Mouse (Mus musculus) embryo, embryonic 10 days (tissue): ENCODE data around the gene Btbd9.
A peak's percentile ranks its signal among the peaks of the same experiment; 100 is the strongest.

ENCODE experiments used
- DNase-seq: peaks from one replicate; pipeline ENCODE4 v3.0.0-alpha.2; 2015; ENCODE audit warnings: low spot score

Btbd9 gene

DNA sequence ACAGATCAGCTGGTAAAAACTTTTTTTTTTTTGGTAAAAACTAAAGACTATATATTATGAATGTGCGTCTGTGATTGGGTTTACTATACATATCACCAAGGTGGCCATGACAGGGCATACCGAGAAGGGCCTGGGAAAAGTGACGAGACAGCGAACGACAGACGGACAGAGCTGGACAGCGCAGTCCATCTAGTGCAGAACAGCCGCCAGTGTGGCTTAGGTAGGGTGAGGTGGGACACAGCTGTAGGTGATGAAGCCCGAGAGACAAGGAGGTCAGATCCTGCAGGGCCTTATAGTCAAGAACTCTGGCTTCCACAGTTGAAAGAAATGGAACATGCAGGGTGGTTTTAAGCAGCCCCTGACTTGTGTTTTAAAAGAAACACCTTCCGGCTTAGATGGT is 94.9 kb downstream of the Btbd9 start:
- no peak for DNase-seq

DNA sequence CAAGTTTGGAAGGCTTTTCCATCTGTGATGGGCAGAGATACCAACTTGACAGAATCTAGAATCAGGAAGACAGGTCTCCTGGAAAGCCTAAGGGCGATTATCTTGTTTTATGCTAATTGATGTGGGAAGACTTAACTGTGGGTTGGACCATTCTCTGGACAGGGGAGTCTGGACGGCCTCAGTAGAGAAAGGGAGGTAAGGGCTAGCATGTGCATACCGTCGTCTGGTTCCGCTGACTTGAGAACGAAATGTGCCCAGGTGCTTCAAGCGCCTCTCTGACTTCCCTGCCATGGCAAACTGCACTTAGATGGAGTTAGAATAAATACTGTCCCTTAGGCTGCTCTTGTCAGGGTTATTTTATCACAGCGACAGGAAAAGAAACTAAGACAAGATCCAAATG is 95.9 kb downstream of the Btbd9 start:
- no peak for DNase-seq

DNA sequence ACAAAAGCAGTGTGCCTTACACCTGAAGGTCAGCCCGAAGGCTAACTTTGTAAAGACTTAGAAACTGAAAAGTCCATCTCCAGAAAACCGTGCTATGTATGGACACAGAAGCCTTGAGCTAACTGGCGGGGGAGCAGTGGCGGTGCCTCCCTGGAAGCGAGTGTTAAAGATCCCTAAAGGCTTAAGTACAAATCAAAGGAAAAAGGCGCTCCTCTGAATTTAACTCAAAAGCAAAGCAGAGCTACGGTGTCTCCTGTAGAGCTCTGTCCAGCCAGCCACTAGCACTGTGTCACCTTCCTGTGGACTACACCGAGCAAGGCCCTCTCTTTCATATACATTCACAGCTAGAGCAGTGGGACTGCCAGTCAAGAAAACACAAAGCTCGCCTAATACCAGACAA is 98.1 kb downstream of the Btbd9 start:
- DNase-seq, result no peak

DNA sequence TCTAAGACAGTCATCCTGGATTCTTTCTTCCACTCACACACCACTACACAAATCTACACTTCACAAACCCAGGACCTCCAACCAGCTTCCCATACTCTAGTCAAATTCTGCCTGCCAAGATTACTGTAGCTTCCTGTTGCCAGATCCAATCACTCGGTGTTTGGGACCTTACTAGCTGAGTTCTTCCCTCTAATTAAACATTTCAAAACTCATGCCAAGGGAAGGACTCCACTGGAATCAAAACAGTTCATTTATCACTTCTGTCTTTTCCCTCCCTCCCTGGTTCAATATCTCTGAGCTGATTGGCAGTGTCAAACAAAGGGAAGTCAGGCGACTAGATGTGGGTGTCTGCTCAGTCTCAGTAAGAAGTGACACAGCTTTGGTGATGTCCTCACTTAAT is 101.7 kb downstream of the Btbd9 start:
- no peak for DNase-seq

DNA sequence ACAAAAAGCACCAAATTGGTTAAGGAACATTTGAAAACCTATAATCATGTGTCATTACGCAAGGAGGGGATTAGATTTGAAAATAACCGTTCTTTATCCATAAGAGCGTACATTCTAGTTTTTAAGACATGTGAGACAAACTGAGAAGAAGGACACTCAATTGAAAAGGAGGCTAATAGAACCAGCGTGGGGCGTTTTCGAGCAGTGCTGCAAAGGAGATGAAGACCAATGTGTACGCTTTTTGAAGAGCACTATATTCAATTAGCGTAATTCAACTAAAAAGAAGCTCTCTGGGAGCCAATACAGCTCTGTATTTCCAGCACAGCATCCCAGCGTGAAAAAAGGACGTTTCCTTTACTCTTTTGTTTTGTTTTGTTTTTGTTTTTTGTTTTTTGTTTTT is 103.5 kb downstream of the Btbd9 start:
- no peak for DNase-seq

DNA sequence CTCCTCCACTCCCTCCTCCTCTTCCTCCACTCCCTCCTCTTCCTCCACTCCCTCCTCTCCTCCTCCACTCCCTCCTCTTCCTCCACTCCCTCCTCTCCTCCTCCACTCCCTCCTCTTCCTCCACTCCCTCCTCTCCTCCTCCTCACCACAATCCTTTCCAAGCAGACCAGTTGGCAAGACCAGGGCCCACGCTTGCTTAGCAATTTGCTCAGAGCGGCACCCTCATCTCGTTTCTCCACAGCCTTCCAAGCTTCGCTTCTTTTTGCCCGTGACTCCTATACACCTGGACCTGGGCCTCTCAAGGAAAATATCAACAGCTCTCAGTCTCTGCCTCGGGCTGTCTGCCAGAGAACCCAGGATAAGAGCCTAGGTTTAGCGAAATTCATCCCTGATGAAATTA is 104.8 kb downstream of the Btbd9 start:
- no peak for DNase-seq

DNA sequence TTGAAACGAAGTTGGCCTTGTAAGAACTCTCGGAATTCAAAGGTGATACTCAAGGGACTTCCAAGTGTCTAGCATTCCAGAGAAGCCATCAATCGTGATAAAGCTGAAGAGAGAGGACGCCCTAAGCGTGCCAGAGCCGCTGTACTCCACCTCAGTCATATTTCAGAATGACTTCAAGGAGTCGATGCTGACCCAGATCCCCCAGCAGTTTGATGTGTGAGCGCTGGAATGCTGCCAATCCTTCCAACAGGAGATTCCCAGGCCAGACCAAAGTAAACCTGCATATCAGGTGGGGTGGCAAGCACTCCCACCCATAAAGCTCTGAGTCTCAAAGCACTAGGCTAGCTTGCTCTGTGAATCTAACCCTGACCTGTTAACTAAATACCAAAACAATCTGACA is 105.5 kb downstream of the Btbd9 start:
- DNase-seq, result no peak

DNA sequence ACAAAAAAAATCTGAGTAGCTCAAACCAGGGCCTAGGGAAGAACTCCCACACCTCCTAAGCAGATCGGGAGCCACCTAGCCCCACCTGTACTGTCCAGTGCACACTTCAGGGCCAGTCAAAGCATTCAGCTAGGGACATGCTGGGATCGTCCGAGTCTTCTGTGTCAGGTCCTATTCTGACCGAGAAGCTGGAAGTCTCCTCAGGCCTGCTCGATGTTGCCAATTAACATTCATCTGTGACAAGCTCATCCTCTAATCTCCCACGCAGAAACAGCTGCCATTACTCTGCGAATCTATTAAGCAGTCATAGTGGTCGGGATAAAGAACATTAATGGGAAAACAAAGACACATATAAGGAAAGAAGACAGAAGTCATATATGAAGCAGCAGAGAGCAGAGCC is 106.0 kb downstream of the Btbd9 start:
- no peak for DNase-seq

GRCm38 (mm10) chr17:30469511-30470076 is 106.7 kb downstream of the Btbd9 start:
- DNase-seq, result no peak

GRCm38 (mm10) chr17:30468368-30468767 is 107.9 kb downstream of the Btbd9 start:
- peak; percentile 40 for DNase-seq

DNA sequence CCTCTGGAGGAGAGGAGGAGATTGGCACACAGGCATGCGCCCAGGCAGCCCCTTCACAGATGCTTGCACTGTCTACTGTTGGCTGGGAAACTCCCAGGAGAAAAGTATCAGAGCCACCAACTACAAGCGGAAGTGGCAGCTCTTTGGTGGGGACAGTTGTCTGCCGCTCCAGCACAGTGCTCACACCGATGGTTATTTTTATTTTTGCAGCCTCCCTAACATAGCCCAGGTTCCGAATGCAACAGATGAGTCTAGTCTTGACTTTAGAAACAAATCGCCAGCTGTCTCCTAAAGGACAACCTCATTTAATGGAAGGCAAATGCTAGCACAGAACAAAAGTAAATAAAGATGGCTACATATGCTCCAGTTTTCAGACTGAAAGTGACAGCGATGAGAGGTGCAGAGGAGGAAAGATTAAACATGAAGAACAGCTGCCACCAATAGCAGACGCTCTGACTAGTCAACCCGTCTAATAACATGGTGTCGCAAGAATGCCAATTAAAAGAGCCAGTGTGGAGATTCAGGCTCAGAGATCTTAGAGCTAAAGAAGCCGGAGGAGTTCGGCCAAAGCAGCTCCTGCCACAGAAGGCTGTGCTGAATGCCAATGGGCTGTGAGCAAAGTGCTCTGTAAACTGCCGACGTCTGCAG is 108.6 kb downstream of the Btbd9 start:
- peak; percentile 25 for DNase-seq

DNA sequence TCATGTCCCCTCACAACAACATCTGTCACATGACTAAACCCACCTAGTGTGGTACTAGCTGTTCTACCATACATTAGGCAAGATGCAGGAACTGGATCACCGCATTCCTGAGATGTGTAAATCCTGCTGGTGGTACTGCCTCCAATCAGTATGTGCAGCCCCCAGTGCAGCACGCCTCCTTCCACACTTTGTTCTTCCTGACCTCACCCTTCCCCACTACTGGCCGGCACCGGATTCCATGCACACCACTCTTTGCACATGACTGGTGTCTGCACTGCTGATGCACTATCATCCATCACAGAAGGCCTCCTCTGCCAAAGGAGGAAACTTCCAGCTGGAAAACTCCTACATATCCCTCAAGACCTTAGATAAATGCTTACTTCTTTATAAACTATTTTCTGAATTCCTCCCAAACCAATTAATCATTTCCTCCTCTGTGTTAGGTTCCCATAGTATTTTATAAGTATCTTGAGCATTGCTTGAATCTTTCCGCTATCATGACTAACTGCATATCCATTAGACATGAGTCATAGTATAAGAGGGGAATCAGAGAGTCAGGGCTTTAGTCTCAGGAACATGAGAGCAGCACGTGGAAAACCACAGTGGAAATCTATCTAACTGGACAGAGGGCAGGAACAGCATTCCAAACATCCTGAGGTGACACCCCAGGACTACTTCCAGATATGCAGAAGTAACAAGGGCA is 111.1 kb downstream of the Btbd9 start:
- no peak for DNase-seq

DNA sequence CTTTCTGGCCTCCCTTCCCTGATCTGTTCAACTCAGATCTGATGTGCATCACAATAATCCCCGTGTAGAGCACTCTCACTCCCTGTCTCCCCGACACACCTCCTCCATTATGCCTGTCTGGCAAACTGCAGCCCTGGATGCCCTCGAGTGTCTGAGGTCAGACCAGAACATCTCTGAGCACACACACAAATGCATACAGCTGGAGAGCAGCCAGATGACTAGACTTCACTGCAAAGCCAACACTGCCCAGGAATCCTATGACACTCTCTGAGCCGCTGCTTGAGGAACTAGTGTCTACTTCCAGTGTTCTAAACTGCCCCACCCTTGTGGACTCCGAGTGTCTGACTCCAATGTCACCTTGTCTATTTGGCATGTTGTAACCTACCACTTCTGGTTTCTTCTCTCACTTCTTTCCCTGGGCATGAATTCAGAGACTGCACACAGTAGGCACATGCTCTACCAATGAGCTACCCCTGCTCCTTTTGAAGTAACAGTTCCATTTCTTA is 112.0 kb downstream of the Btbd9 start:
- no peak for DNase-seq

GRCm38 (mm10) chr17:30460727-30461349 is 115.5 kb downstream of the Btbd9 start:
- DNase-seq, result no peak

- DNase-seq, result no peak
Measured at GRCm38 (mm10) chr17:30459706-30460105, 116.6 kb downstream of the Btbd9 start.

- DNase-seq, result no peak
Measured at GRCm38 (mm10) chr17:30458926-30459325, 117.4 kb downstream of the Btbd9 start.

GRCm38 (mm10) chr17:30458301-30458700 is 118.0 kb downstream of the Btbd9 start:
- DNase-seq, result no peak

GRCm38 (mm10) chr17:30457486-30457885 is 118.8 kb downstream of the Btbd9 start:
- DNase-seq, result no peak

DNA sequence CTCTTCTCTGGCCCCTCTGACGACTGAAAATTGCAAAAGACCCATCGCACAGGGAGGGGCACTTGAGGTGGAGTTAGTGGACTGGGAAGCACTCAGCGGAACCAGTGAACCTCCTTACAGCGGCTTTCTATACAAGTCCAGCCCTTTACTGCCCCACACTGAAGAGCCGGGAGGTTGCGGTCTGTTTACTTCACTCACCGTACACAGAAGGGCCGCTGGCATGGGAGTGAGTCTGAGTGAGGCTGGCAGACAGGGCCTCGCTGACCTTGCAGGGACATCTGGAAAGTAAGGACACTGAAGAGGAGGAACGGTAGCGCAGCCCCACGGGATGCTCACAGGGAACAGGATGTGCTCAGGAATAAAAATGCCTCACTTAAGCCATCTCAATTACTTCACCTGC is 120.0 kb downstream of the Btbd9 start:
- DNase-seq, result no peak

- DNase-seq, result peak; percentile 82
Measured at GRCm38 (mm10) chr17:30454862-30455243, 121.4 kb downstream of the Btbd9 start.

GRCm38 (mm10) chr17:30454155-30454861 is 122.0 kb downstream of the Btbd9 start:
- DNase-seq, result no peak

DNA sequence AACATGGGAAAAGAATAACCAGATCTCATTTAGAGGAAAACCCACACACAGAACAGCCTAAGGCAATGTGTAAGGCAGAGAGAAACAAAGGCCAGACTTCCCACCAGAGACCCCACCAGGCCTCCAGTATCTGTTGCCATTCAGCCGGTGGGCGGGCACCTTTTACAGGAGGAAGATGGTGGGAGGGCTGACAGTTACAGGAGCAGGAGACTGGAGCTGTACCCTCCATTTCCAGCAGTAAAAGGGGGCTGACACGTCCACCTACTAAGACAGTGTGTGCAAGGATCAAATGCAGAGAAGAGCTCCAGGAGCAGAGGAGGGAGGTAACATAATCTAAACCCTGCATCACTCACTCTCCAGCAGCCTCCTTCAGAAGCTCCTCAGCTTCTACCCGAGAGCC is 123.0 kb downstream of the Btbd9 start:
- no peak for DNase-seq
